Mouse (Mus musculus): ENCODE results near the gene Pgp. TPM values are rescaled to one million over a fixed set of nuclear protein-coding genes. Genes with fewer than 3 reads are reported as not detected.

The Pgp gene
- polyA plus RNA-seq, 1 experiment, result 597 TPM

DNA sequence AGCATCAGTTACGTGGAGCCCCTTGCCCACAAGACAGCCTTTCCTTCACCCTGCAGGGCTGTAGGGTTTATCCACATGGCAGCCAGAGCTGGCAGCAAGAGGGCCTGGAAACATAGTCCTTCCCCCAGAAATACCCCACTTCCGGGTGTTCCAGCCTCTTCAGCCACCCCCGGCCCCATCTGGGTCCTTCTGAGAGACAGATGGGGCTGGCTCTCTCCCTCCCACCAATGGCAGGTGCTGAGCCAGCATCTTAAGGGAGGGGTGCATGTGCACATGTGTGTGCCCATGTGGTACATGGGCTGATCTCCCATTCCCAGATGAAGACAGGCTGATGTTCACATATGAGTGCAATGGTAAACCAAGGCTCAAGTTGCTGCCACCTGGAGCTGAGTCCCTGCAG is 25.3 kb downstream of the Pgp start:
- H3K27ac ChIP-seq (ENCODE audit: control insufficient read depth, insufficient read depth, low read depth, low read length), result no peak overlapping the region
- no peaks in the 10 kb centered on the region for H3K36me3 ChIP-seq (ENCODE audit: control insufficient read depth, insufficient read depth, low read length)
- no peaks in the 10 kb centered on the region for H3K4me1 ChIP-seq (ENCODE audit: control insufficient read depth, insufficient read depth, low read length)
- H3K27me3 ChIP-seq (ENCODE audit: control insufficient read depth, insufficient read depth, low read length), result no peaks in the 10 kb centered on the region
- H3K4me3 ChIP-seq (ENCODE audit: control insufficient read depth, low read depth, low read length), result no peak overlapping the region
- TF ChIP-seq CTCF (IDR thresholded peaks at IDR 0.05; ENCODE audit: control insufficient read depth, insufficient read depth, insufficient replicate concordance, low read depth, low read length) (no peak), POLR2A (IDR thresholded peaks at IDR 0.05; ENCODE audit: control insufficient read depth, low read depth, low read length) (no peak)

DNA sequence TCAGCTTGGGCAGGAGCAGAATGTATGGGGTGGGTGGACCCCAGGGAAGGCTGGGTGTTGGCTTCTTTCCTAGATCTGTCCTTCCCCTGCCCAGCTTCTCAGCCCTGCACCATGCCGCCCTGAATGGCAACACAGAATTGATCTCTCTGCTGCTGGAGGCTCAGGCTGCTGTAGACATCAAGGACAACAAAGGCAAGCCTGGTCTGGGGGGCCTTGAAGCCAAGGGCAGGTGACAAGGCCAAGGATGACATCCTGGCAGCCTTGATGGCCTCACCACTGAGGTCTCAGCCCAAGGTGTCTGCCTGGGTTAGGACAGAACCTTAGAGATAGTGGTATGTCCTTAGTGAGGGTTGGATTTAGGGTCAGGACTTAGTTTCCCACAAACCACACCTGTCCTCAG is 25.8 kb downstream of the Pgp start:
- H3K4me3 ChIP-seq (ENCODE audit: control insufficient read depth, low read depth, low read length), result no peak overlapping the region
- no peak overlapping the region for H3K27ac ChIP-seq (ENCODE audit: control insufficient read depth, insufficient read depth, low read depth, low read length)
- H3K4me1 ChIP-seq (ENCODE audit: control insufficient read depth, insufficient read depth, low read length), result no peaks in the 10 kb centered on the region
- no peaks in the 10 kb centered on the region for H3K27me3 ChIP-seq (ENCODE audit: control insufficient read depth, insufficient read depth, low read length)
- no peaks in the 10 kb centered on the region for H3K36me3 ChIP-seq (ENCODE audit: control insufficient read depth, insufficient read depth, low read length)
- no peak for TF ChIP-seq CTCF (IDR thresholded peaks at IDR 0.05; ENCODE audit: control insufficient read depth, insufficient read depth, insufficient replicate concordance, low read depth, low read length)
- no peak for TF ChIP-seq POLR2A (IDR thresholded peaks at IDR 0.05; ENCODE audit: control insufficient read depth, low read depth, low read length)

DNA sequence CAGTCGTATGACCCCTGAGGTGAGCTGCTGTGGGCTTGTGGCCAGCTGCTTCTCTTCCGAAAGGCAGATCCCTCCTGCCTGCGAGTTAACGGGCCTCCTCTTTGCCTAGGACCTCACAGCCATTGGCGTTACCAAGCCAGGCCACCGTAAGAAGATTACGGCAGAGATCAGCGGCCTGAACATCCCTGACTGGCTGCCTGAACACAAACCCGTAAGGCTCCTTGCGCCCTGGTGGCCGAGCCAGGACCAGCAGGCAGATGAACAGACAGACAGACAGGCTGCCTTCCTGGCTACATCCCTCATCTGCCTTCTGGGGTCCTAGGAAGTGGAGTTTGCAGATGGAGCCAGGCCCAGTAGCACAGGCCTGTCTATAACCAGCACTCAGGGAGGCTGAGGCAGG is 32.0 kb downstream of the Pgp start:
- Histone ChIP-seq H3K27me3 (ENCODE audit: control insufficient read depth, insufficient read depth, low read length) (no peaks in the 10 kb centered on the region), H3K36me3 (ENCODE audit: control insufficient read depth, insufficient read depth, low read length) (no peaks in the 10 kb centered on the region), H3K4me3 (ENCODE audit: control insufficient read depth, low read depth, low read length) (no peak overlapping the region), H3K4me1 (ENCODE audit: control insufficient read depth, insufficient read depth, low read length) (peaks cover under 1% of the 10 kb centered on the region; the same call in 1 of the 2 replicates), H3K27ac (ENCODE audit: control insufficient read depth, insufficient read depth, low read depth, low read length) (no peak overlapping the region)
- no peak for TF ChIP-seq POLR2A (IDR thresholded peaks at IDR 0.05; ENCODE audit: control insufficient read depth, low read depth, low read length)
- TF ChIP-seq CTCF (IDR thresholded peaks at IDR 0.05; ENCODE audit: control insufficient read depth, insufficient read depth, insufficient replicate concordance, low read depth, low read length), result peak; percentile 20; the same call in 1 of the 2 replicates

DNA sequence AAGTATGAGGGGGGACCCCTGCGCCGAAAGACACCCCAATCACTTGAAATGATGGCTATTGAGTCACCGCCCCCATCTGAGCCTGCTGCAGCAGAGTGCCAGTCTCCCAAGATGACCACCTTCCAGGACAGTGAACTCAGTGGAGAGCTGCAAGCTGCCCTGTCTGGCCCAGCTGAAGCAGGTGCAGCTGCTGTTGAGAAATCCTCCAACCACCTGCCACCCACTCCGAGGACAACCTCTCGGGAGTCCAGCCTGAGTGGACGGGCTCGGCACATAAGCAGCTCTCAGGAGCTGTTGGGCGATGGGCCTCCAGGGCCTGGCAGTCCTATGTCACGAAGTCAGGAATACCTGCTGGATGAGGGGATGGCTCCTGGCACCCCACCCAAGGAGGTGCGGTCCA is 33.9 kb downstream of the Pgp start:
- no peak overlapping the region for H3K27ac ChIP-seq (ENCODE audit: control insufficient read depth, insufficient read depth, low read depth, low read length)
- no peaks in the 10 kb centered on the region for H3K27me3 ChIP-seq (ENCODE audit: control insufficient read depth, insufficient read depth, low read length)
- no peak overlapping the region for H3K4me3 ChIP-seq (ENCODE audit: control insufficient read depth, low read depth, low read length)
- H3K4me1 ChIP-seq (ENCODE audit: control insufficient read depth, insufficient read depth, low read length), result peaks cover 3% of the 10 kb centered on the region; the same call in 1 of the 2 replicates
- TF ChIP-seq POLR2A (IDR thresholded peaks at IDR 0.05; ENCODE audit: control insufficient read depth, low read depth, low read length) (no peak), CTCF (IDR thresholded peaks at IDR 0.05; ENCODE audit: control insufficient read depth, insufficient read depth, insufficient replicate concordance, low read depth, low read length) (no peak)
- no peaks in the 10 kb centered on the region for H3K36me3 ChIP-seq (ENCODE audit: control insufficient read depth, insufficient read depth, low read length)

DNA sequence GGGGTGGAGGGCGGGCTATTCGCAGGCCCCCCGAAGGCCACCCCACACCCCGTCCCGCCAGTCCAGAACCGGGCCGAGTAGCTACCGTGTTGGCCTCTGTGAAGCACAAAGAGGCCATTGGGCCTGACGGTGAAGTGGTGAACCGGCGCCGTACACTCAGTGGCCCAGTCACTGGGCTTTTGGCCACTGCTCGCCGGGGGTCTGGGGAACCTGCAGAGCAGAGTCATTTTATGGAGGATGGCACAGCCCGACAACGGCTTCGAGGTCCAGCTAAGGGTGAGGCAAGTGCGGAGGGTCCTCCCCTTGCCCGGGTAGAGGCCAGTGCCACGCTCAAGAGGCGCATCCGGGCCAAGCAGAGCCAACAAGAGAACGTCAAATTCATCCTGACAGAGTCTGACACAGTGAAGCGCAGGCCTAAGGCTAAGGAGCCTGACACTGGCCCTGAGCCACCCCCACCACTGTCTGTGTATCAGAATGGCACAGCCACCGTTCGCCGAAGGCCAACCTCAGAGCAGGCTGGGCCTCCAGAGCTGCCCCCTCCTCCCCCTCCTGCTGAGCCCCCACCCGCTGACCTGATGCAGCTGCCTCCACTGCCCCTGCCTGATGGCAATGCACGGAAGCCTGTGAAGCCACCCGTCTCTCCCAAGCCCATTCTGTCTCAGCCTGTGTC is 35.2 kb downstream of the Pgp start:
- no peaks in the 10 kb centered on the region for H3K27me3 ChIP-seq (ENCODE audit: control insufficient read depth, insufficient read depth, low read length)
- H3K36me3 ChIP-seq (ENCODE audit: control insufficient read depth, insufficient read depth, low read length), result no peaks in the 10 kb centered on the region; the same call in 1 of the 2 replicates
- TF ChIP-seq POLR2A (IDR thresholded peaks at IDR 0.05; ENCODE audit: control insufficient read depth, low read depth, low read length) (no peak), CTCF (IDR thresholded peaks at IDR 0.05; ENCODE audit: control insufficient read depth, insufficient read depth, insufficient replicate concordance, low read depth, low read length) (no peak)
- H3K4me1 ChIP-seq (ENCODE audit: control insufficient read depth, insufficient read depth, low read length), result peaks cover 3% of the 10 kb centered on the region; the same call in 1 of the 2 replicates
- peak overlapping the region; percentile 7 for H3K4me3 ChIP-seq (ENCODE audit: control insufficient read depth, low read depth, low read length)
- H3K27ac ChIP-seq (ENCODE audit: control insufficient read depth, insufficient read depth, low read depth, low read length), result no peak overlapping the region

DNA sequence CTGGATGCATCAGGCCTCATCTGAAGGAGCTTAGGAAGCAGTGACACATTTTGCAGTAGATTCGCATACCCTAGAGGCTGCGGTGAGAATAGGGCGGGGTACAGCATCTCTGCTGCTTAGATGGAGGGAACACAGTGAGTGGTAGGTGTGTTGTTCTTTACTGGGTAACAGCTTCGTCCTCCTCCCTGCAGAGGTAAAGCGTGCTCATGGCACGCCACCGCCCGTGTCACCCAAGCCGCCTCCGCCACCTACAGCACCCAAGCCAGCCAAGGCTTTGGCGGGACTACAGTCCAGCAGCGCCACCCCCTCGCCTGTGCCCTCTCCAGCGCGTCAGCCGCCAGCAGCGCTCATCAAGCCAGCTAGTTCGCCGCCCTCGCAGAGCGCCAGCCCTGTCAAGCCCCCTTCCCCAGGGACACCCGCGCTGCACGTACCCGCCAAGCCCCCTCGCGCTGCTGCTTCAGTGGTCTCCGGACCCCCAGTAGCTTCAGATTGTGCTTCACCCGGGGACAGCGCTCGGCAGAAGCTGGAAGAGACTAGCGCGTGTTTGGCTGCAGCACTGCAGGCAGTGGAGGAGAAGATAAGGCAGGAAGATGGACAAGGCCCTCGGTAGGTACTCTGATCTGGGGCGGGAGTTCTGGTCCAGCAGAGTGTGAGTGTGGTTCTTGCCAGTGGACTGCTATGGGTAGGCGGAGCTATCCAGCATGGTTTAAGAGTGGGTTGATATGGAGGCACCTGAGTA is 36.3 kb downstream of the Pgp start:
- no peak overlapping the region for H3K4me3 ChIP-seq (ENCODE audit: control insufficient read depth, low read depth, low read length)
- H3K36me3 ChIP-seq (ENCODE audit: control insufficient read depth, insufficient read depth, low read length), result no peaks in the 10 kb centered on the region; the same call in 1 of the 2 replicates

DNA sequence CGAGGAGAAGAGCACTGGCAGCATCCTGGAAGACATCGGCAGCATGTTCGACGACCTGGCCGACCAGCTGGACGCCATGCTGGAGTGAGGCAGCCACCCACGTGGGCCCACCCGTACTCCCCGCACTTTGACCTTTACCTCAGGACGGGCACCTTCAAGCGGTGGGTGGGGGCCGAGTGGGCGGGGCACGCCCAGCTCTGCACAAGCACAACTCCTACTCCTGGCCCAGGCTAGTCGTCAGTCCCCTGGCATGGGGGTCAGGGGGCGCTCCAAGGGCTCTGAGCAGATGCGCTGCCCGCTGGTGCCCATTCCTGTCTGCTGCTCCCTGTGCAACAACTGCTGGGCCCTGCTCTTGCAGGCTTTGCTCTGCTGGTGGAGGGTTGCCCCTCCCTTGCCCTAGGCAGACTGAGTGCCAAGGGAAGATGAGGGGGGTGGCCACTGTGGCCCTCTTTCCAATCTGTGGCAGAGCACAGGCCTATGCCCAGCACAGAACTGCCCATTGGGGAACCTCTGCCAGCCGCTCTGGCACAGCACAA is 37.0 kb downstream of the Pgp start:
- no peaks in the 10 kb centered on the region for H3K27me3 ChIP-seq (ENCODE audit: control insufficient read depth, insufficient read depth, low read length)
- no peaks in the 10 kb centered on the region; the same call in 1 of the 2 replicates for H3K36me3 ChIP-seq (ENCODE audit: control insufficient read depth, insufficient read depth, low read length)
- H3K4me3 ChIP-seq (ENCODE audit: control insufficient read depth, low read depth, low read length), result no peak overlapping the region
- peaks cover 3% of the 10 kb centered on the region; the same call in 1 of the 2 replicates for H3K4me1 ChIP-seq (ENCODE audit: control insufficient read depth, insufficient read depth, low read length)
- TF ChIP-seq POLR2A (IDR thresholded peaks at IDR 0.05; ENCODE audit: control insufficient read depth, low read depth, low read length) (no peak), CTCF (IDR thresholded peaks at IDR 0.05; ENCODE audit: control insufficient read depth, insufficient read depth, insufficient replicate concordance, low read depth, low read length) (no peak)
- no peak overlapping the region for H3K27ac ChIP-seq (ENCODE audit: control insufficient read depth, insufficient read depth, low read depth, low read length)

More for the DNA sequence above, 36.3 kb downstream of the Pgp start:
- no peak overlapping the region for H3K27ac ChIP-seq (ENCODE audit: control insufficient read depth, insufficient read depth, low read depth, low read length)
- no peaks in the 10 kb centered on the region for H3K27me3 ChIP-seq (ENCODE audit: control insufficient read depth, insufficient read depth, low read length)
- H3K4me1 ChIP-seq (ENCODE audit: control insufficient read depth, insufficient read depth, low read length), result peaks cover 3% of the 10 kb centered on the region; the same call in 1 of the 2 replicates
- TF ChIP-seq POLR2A (IDR thresholded peaks at IDR 0.05; ENCODE audit: control insufficient read depth, low read depth, low read length), result no peak
- TF ChIP-seq CTCF (IDR thresholded peaks at IDR 0.05; ENCODE audit: control insufficient read depth, insufficient read depth, insufficient replicate concordance, low read depth, low read length), result no peak
